Mouse (Mus musculus) cortical plate, adult 2 months (tissue): Measurements from ENCODE around the gene Tsen54.

Experiments used
- CTCF ChIP-seq: fragments of 200-500 bp; IDR thresholded peaks from 2 replicates; pipeline ENCODE4 v1.5.1; 2011; ENCODE audit warnings: mild to moderate bottlenecking, control low read depth, low read length; ENCODE audit not compliant: insufficient read depth; ENCODE audit errors: extremely low read depth
- POLR2A ChIP-seq: fragments of 200-500 bp; IDR thresholded peaks from 2 replicates; pipeline ENCODE4 v1.6.1; 2011; ENCODE audit warnings: mild to moderate bottlenecking, low read length, control low read depth; ENCODE audit not compliant: insufficient read depth; ENCODE audit errors: extremely low read depth

GRCm38 (mm10) chr11:115854674-115855073, 40.1 kb downstream of the Tsen54 start:
- TF ChIP-seq CTCF: no peak
- TF ChIP-seq POLR2A: no peak
